Mouse (Mus musculus) embryo, embryonic 10 days (tissue): ENCODE results near the gene Grin2a.

ENCODE experiments used
- DNase-seq: peaks from one replicate; pipeline ENCODE4 v3.0.0-alpha.2; 2015; ENCODE audit warnings: low spot score

Grin2a gene

DNA sequence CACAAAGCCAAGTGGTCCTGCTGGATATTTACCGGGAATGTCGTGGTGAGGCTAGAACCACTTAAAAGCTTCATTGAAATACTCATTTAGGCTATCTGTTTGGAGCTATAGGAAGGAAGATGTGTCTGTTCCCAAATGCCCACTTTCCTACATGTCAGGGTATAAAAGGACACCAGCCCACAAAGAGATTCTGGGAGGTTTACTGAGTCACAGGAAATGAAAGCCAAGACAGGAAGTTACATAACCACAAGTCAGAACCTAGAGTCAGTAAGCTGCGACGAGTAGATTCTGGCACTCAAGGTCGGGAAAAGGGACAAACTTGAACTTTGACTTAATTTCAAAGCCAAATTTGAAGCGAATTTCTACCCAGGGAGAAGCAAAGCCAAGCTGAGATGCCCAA is 30.9 kb downstream of the Grin2a start:
- DNase-seq, result no peak

DNA sequence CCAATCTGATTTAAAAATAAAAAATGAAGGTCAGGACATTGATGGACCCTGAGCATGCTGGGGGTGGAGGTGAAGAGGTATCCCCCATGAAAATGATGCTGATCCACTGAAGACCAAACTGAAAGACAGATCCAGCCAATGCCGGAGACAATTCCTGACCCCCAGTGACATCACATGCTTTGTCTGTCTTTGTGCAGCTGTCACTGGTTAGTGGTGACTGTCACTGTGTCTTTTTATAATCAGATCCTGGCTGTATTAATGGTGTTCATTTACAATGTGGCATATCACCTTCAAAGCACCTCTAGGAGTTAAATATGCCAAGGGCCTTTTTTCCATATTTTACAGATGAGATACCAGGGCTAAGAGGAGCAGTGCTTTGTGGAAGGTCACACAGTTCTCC is 32.9 kb downstream of the Grin2a start:
- no peak for DNase-seq

DNA sequence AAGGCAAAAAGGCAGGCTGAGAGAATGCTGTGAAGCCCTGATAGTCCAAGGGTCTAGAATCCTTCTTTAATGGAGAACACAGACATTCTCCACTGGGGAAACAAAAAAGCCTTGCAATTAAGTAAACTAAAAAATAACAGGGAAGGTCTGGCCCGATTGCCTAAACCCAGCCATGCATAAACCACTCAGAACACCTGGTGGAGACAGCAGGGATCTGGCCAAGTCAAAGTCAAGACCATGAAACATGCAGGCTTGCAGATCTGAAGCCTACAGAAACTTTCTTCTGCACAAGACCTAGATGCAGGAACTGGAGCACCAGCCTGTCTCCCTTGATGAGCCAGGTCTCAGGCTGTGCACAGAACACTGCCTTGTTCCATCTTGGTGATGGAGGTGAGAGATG is 36.0 kb downstream of the Grin2a start:
- no peak for DNase-seq

DNA sequence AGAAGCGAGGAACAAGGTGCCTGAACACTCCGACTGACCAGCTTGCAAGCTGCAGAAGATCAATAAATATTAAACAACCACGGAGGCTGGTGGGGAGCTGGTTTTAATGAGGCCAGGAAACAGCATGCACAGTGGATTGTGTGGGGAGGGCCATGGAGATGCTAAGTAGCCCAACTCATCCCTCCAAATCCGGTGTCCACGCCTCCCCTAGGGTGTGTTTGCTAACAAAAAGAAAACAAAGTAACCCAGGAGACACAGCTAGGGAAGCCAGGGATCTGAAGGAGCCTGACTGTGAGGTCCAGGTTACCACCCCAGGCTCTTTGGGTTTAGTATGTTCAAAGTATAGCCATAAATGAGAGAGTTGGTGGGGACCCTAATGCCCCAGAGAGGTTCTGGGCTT is 41.1 kb downstream of the Grin2a start:
- DNase-seq, result no peak

DNA sequence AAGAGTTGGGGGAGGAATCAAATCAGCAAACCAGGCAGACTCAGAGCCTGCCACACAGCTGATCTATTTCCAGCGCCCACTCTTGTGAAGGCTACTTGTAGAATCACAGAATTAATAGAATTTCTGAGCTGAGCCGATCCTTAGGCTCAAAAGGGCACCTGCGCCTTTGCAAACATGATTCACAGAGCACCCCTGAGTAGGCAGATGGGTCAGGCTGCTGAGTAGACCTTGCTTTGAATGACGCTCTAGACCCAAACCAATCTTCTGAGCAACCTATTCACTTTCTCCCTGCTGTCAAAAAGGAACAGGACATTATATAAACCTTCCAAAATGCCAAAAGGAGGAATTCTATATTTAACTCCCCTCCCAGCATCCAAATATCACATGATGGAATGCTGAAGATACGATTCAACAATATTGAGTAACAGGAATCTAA is 41.9 kb downstream of the Grin2a start:
- no peak for DNase-seq

DNA sequence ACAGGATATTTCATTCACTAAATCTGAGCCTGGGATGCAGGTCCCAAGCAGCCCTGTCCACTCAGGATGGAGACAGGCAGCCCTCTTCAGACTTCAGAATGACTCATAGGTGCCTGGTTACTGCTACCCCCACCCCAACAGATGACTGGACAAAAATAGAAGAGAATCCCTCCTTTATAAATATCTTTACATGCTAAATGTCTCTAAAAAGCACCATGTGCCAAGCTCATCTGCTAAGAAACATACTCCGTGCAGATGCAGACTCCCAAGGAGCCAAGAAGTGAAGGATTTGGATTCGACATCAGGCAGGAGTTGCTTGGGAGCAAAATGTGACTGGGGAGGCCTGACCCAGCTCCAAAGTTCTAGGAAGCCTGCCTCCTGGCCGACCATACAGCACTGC is 46.1 kb downstream of the Grin2a start:
- DNase-seq, result no peak

DNA sequence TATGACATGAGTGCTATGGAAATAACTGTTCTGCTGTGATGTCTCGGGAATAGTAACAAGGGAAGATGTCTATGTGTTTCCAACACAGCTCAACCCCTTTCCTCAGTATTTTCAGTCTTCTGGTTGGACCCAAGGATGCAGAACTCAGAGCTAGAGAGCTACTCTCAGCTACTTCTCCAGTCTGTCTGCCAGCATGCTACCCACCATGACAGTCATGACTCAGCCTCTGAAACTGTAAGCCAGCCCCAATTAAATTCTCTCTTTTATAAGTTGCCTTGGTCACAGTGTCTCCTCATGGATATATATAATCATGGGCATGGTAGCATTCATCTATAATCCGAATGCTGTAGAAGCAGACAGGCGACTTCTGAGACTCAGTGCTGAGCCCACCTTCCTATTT is 47.9 kb downstream of the Grin2a start:
- no peak for DNase-seq

DNA sequence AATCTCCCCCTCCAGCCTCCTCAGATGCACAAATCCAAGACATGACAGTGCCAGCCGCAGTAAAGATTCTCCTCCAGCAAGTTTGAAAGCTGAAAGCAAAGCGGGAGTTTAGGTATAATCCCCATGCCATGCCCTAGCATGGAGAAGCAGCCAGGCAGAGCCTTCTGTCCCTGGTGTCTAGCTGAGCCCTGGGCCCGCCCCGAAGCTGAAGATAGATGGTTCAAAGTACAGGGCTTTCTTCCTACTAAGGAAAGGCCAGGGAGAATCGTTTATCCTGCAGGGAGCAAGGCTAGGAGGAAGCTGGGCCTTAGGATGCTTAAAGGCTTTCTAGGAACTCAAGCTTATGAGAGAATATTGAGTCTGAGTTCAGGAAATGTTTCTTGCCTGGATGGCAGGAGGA is 50.5 kb downstream of the Grin2a start:
- DNase-seq, result no peak

DNA sequence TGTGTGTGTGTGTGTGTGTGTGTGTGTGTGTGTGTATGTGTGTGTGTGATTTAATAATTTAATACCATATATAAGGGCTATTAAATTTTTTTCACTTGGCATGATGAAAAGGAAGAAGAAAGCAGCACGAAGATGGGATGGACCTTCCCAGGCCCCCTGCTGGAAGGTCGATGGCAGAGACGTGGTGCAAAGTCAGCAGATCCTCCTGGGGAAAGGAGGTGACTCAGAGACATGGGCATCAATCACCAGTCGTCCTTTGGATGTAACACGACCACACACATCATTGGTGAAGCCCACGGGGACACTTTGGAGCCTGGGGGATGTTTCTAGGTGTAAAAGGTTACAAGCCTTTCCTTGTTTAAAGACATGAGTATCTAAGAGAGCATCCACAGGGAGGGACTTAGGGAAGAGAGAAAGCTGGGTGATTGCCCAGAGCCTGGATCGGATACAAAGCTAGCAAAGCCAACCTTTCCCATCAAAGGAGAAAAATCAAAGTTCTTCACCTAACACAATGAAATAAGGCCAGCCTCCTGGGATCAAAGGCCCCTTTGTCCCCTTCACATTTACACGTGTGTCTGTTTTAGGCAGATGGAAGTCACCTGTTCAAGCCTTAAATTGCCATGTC is 53.9 kb downstream of the Grin2a start:
- DNase-seq, result no peak

DNA sequence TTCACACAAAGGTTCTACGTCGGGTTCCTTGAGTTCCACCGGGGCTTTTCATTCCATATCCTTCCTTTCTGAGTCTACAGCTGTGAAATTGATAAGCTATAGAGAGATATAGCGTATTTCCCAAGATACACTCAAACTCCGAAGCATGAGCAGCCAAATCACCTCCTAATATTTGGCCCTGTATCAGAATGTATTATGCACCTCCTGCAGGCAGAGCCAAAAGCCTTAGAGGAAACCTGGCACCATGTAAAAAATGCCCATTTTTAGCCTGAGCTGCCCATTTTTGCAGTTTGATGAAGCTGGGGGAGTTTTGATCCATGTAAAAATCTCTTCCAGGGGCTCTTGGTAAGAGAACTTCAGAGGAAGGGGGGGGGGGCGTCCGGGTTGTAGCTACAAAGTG is 54.6 kb downstream of the Grin2a start:
- DNase-seq, result no peak

DNA sequence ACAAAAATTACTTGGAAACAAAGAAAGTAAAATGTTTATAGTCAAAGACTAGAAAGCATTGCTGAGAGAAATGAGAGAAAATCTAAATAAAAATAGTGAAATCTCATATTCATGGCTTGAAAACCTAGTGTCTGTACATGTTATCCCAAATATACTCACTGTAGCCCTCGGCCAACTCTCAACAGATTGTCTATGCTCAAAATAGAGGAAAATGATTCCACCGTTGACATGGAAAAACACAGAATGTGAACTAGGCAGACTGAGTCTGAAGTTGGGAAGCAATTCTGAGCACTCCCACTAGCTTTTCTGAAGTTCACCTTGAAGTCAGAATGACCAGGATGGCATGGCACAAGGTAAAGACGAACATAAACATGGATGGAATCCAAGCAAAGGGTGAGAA is 84.7 kb downstream of the Grin2a start:
- DNase-seq, result no peak

DNA sequence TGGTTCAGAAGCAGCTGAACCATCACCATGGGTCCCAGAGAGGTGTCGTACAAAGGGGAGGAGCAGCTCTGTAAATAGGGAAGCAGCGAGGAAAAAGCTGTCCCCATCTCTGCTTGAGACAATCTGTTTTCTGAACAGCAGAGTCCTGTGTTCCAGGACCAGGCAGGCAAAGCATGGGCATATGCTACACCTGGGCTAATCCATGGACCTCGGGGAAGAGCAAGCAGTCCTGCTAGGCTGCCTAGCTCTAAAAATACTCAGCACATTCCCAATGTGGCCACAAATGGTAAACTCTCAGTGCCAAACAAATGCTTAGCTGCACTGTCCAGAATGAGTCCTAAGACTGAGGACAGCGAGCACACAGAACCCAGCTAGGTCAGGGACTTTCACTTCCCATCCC is 86.1 kb downstream of the Grin2a start:
- DNase-seq, result no peak

DNA sequence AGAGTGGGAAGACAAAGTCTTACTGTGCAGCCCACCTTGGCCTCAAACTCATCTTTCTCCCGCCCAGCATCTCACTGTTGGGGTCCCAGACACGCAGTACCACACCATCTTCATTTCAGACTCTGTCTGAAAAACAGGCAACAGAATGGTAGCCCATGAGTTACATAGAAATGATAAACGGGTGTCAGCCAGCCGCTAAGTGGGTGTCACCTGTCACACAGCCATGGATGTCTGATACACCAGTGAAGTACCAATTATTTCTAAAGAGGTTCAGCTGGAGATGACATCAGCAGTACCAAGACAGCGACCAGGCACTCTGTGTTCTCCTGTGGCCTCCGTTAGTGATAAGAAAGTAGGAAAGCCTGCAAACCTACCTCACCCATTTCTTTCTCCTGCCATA is 90.9 kb downstream of the Grin2a start:
- no peak for DNase-seq

DNA sequence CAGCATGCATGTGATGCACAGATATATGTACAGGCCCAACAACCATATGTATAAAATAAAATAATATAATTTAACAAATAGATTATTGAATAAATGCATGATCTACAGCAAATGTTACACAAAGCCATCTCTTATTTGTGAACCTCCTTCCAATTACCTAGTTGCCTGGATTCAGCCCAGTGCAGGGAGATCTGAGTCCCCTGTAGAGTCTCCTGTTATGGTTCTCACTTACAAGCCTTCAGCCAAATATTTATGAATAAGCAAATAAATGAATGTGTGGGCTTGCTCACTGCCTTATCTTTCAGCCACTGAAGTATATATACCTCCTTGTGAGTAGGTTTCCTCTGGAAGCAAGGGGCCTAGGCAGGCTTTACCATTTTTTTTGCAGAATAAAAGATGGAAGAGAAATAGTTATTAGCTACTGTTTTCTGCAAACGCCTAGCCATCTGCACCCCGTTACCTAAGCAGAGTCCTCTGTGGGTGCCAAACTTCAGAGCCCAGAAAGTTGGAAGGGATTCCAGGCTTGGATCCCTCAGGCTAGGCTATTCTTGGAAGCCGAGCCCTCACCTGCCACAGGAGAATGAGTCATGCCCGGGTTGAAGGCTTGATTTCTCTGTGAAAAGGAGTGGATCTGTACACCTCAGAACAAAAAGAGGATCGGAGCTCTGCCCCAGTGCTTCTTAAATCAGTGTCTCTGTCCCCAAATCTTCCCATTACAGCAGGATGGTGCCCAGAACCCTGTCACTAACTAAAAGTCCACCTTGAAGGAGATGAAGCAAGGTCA is 92.5 kb downstream of the Grin2a start:
- DNase-seq, result no peak

DNA sequence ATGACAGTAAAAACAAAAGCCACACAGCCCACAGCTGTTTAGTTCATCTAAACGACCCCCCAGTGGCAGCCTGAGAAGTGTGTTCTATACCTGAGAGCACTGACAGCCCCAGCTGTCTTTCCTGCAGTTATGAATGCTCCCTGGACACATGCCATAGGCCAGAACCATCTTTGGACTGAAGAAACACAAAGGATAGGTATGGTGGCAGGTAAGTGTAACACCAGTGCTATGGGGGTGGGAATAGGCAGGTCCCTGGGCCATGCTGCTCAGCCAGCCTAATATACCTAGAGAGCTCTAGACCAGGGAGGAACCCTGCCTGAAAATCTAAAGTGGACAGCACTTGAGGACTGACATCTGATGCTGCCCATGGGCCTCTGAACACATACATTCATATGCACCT is 93.9 kb downstream of the Grin2a start:
- DNase-seq, result no peak

DNA sequence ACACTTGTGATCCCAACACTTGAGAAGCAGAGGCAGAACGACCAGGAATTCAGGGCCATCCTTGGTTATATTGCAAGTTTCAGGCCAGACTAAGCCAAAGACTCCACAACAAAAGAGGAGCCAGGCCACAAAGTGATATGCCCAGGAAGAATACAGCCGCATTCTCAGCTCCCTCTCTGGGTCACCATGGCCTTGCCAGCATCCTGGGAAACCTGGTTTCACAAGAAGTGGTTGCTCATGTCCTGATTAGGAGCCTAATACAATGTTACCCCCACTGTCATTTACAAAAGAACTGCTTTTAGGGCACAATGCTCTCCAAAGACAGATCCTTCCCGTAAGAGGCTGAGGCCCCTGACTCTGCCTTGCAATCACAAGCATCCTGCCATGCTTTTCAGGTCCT is 94.4 kb downstream of the Grin2a start:
- DNase-seq, result no peak

DNA sequence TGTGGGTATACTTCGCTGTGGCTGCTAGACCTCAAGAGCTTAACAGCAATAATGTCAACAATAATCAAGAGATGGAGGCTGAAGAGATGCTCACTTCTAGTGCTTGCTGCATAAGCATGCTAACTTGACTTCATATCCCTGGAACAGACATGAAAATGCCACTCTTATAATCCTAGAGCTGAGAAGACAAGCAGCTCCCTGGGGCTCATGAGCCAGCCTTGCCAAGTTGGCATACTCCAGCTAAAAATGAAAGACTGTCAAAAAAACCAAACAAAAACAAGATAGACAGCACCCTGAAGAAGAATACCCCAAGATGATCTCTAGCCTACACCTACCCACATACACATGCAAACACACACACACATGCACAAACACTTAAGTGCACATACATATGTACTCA is 95.2 kb downstream of the Grin2a start:
- DNase-seq, result no peak

DNA sequence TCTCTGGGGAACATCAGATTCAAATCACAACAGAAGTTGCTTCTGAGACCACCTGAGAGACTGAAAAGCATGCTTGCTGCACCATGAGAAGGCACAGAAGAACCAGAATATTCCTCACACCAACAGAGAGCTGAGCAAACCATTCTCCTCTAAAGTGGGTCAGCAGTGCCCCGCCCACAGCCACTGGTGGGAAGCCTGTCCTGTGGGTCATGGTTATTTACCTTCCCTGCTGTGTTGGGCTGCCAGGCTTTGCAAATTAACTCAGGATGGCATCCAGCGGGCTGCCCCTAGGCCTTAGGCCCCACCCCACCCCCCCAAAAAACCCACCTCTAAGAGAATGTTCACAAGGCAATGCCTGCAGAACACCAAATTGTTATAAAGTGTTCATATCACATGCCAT is 96.2 kb downstream of the Grin2a start:
- no peak for DNase-seq

DNA sequence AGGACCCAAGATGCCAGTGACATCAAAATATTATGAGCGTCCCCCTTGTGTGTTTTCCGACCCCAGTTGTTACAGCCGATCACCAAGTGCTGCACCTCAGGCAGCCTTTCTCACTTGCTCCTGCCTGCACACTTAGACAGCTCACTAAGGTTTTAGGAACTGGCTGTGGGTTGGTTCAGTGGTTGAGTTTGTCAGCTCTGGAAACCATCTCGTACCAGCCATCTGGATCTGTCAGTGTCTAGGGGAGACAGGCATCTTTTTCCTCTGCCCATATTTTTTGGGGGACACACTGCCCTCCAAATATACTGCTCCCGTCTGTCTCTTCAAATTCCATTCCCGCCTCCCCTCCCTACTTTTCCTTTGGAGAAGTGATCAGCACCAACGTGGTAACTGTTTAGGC is 99.8 kb downstream of the Grin2a start:
- DNase-seq, result no peak

DNA sequence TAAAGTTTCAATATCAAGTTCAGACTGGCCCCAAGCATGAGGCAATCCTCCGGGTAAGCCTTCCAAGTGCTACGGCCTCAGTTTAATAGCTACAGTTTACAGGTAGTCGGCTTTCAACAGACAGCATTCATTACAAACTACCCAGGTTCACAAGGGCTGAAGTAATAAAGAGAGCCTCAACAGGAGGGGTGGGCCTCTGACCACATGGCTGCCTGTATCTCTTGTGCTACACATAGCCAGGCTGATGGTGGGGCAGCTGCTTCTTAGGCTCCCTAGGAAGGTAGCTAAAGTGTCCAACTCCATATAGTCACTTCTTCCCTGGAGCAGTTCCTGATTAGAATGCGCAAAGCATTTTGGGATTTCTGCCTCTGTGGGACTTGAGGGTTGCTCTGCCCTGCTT is 109.2 kb downstream of the Grin2a start:
- no peak for DNase-seq

DNA sequence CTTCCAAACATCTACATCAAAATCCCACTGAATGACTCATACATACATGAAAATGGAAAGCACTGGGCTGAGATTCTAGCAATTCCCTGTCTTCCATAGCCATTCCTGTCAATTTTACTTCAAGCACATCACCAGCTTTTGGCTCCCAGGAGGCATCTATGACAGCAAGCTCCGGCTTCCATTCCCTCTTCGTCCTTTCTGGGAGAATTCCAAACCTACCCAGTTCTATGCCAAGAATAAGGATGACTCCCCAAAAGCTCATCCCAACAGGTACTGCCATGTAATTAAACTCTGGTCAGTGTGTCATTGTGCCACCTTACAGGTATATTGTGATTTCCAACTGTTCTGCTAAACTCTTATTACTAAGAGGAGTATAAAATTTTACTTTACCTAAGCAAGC is 111.2 kb downstream of the Grin2a start:
- DNase-seq, result no peak

DNA sequence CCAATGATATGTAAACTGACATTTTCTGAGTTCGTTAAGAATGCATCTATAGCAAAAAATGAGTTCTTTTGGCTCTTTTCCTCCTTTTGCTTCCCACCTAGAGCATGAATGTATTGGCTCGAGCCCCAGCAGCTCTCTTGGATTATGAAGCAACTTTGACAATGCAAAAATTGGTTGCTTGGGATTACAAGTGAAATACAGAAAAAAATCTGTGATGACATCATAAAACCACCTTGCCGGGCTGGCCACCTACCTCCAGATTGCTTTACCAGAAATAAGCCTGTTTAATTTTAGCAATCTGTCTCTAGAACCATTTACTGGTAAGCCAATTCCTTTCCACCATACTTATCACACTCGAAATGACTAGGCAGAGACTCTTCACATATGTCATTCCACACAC is 112.9 kb downstream of the Grin2a start:
- DNase-seq, result no peak

DNA sequence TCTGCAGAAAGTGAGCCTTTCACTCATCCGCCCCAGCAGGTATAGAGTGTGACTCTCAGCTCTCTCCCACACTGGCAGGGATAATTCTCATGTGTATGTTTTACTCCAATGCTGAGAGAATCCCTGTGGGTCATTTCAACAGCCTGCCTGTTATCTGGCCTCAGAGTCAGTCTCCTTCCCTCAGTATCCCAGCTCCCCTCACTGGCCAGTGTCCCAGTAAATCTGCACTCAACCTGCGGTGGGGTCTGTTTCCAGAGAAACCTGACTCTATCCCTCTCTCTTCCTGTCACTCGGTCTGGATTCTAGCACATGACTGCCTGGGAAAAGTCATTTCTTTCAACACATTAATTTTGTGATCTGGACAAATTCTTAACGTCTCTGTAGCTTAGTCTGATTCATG is 122.4 kb downstream of the Grin2a start:
- no peak for DNase-seq

DNA sequence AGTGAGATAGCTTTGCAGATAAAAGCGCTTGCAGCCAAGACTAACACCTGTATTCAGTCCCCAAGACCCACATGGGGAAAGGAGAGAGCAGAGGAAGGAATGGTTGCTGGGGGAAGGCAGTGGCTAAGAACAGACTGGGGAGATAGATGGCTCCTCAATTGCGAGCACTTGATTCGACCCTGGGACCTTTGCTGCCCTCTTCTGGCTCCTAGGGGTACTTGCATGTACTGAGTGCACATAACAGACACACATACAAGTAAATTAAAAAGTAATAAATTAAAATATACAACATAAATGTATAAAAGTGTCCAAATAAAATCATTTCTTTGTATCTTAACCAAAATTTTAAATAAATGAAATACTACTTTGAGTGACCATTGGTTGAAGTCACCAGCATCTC is 129.7 kb downstream of the Grin2a start:
- DNase-seq, result peak; percentile 8
